In the genomic region with DNA sequence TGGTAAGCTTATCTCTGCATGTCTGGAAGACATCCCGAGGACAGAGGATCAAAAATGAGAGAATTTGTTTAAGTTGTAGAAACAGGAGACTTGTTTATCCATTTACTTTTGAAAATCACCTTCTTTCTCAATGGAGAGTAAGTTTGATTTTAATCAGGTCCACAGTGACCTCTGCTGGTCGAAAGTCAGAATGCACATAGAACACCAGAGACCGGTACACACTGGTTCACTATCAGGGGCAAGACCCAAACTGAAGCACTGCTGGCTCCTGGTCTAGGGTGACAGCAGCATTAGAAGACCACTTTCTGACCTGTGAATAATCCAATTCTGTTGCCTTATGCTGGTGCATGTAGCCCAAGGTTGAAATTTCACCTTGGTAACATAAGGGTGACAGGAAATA, we compare ENCODE assay signal across 9 mouse cellular contexts. TPM values are rescaled to one million over a fixed set of nuclear protein-coding genes. Genes with fewer than 3 reads are reported as not detected.
A peak's percentile ranks its signal among the peaks of the same experiment; 100 is the strongest.
DNase-seq lines count a peak whose midpoint lies in the region; ATAC-seq lines count a peak whose summit lies in the region.
"Had no signal": no experiment of that assay in that cellular context is flagged by ENCODE, and none has a peak within 500 bp of the region (broad histone marks: within the 10 kb centered on the region; RNA-seq: fewer than 3 reads in every experiment).

No protein-coding gene starts in this region.

- no peaks in the 10 kb centered on the region for H3K4me1 ChIP-seq in heart, embryonic 11.5 days (ENCODE audit: control insufficient read depth, insufficient read depth, low read length)
- H3K4me1 ChIP-seq in forebrain, embryonic 11.5 days (replicated peaks; ENCODE audit: control insufficient read depth, insufficient read depth, low read length): no peaks in the 10 kb centered on the region
- no peaks in the 10 kb centered on the region for H3K4me1 ChIP-seq in hindbrain, embryonic 15.5 days (replicated peaks)
- H3K4me1 ChIP-seq in midbrain, embryonic 10.5 days: no peaks in the 10 kb centered on the region

- no peak overlapping the region for H3K27ac ChIP-seq in heart, embryonic 11.5 days (ENCODE audit: low read depth, low read length)
- H3K27ac ChIP-seq in forebrain, embryonic 11.5 days (ENCODE audit: low read depth, low read length): no peak overlapping the region
- H3K27ac ChIP-seq in hindbrain, embryonic 15.5 days (replicated peaks): no peak overlapping the region
- H3K27ac ChIP-seq in midbrain, embryonic 10.5 days (replicated peaks): no peak overlapping the region
- H3K27ac ChIP-seq: lung, embryonic 15.5 days had no signal

- H3K4me3 ChIP-seq in heart, embryonic 11.5 days (ENCODE audit: low read depth, low read length): no peak overlapping the region
- H3K4me3 ChIP-seq in forebrain, embryonic 11.5 days (ENCODE audit: low read depth, low read length): no peak overlapping the region
- no peak overlapping the region for H3K4me3 ChIP-seq in hindbrain, embryonic 15.5 days
- no peak overlapping the region for H3K4me3 ChIP-seq in midbrain, embryonic 10.5 days
- H3K4me3 ChIP-seq: lung, embryonic 15.5 days had no signal

- no peaks in the 10 kb centered on the region for H3K9me3 ChIP-seq in heart, embryonic 11.5 days (replicated peaks; ENCODE audit: control insufficient read depth, low read length)
- H3K9me3 ChIP-seq in forebrain, embryonic 11.5 days (ENCODE audit: control insufficient read depth, low read length): no peaks in the 10 kb centered on the region
- no peaks in the 10 kb centered on the region for H3K9me3 ChIP-seq in hindbrain, embryonic 15.5 days
- no peaks in the 10 kb centered on the region for H3K9me3 ChIP-seq in midbrain, embryonic 10.5 days (replicated peaks)
- H3K9me3 ChIP-seq: lung, embryonic 15.5 days had no signal

- 6% methylated on average over 3 of the region's 3 CpGs for WGBS in heart, embryonic 11.5 days (ENCODE audit: insufficient replicate concordance)
- 4% methylated on average over 3 of the region's 3 CpGs for WGBS in forebrain, embryonic 11.5 days
- WGBS in hindbrain, embryonic 15.5 days: 3% methylated on average over 3 of the region's 3 CpGs
- WGBS in midbrain, embryonic 10.5 days: 1% methylated on average over 3 of the region's 3 CpGs

- H3K27me3 ChIP-seq in heart, embryonic 11.5 days (ENCODE audit: control insufficient read depth, insufficient read depth, low read length): no peaks in the 10 kb centered on the region
- H3K27me3 ChIP-seq in forebrain, embryonic 11.5 days (ENCODE audit: control insufficient read depth, insufficient read depth, low read length): no peaks in the 10 kb centered on the region
- H3K27me3 ChIP-seq in hindbrain, embryonic 15.5 days: no peaks in the 10 kb centered on the region
- no peaks in the 10 kb centered on the region for H3K27me3 ChIP-seq in midbrain, embryonic 10.5 days (ENCODE audit: low read depth, poor library complexity, severe bottlenecking)
- H3K27me3 ChIP-seq: lung, embryonic 15.5 days had no signal

- ATAC-seq in heart, embryonic 11.5 days (replicated peaks; ENCODE audit: insufficient number of reproducible peaks, low FRiP score, low TSS enrichment): no peak
- ATAC-seq in forebrain, embryonic 11.5 days (replicated peaks; ENCODE audit: low FRiP score): peak; percentile 74
- ATAC-seq in hindbrain, embryonic 15.5 days (ENCODE audit: low FRiP score, low read depth): peak; percentile 63; the same call in 1 of the 2 replicates

- H3K9ac ChIP-seq in heart, embryonic 11.5 days (ENCODE audit: low read depth, low read length): no peak overlapping the region
- H3K9ac ChIP-seq in forebrain, embryonic 11.5 days (ENCODE audit: low read length): no peak overlapping the region
- no peak overlapping the region for H3K9ac ChIP-seq in hindbrain, embryonic 15.5 days
- H3K9ac ChIP-seq: lung, embryonic 15.5 days had no signal

- H3K36me3 ChIP-seq in heart, embryonic 11.5 days (ENCODE audit: control insufficient read depth, insufficient read depth, low read length): no peaks in the 10 kb centered on the region
- H3K36me3 ChIP-seq in forebrain, embryonic 11.5 days (ENCODE audit: control insufficient read depth, insufficient read depth, low read length): no peaks in the 10 kb centered on the region
- H3K36me3 ChIP-seq in hindbrain, embryonic 15.5 days: no peaks in the 10 kb centered on the region
- H3K36me3 ChIP-seq in midbrain, embryonic 10.5 days: no peaks in the 10 kb centered on the region
- H3K36me3 ChIP-seq: lung, embryonic 15.5 days had no signal

- no peak overlapping the region for H3K4me2 ChIP-seq in heart, embryonic 11.5 days
- H3K4me2 ChIP-seq in forebrain, embryonic 11.5 days (ENCODE audit: low read depth, low read length, severe bottlenecking): no peak overlapping the region
- H3K4me2 ChIP-seq in hindbrain, embryonic 15.5 days: no peak overlapping the region
- H3K4me2 ChIP-seq: lung, embryonic 15.5 days had no signal

- peak; percentile 41 to 89 for DNase-seq in heart, adult 18-20 months
- DNase-seq in c-Kit-positive CD71-negative TER-119-negative erythroid progenitor cells, embryonic 14.5 days (ENCODE audit: low read depth): peak; percentile 65
- DNase-seq in forebrain, embryonic 11.5 days (ENCODE audit: low spot score): peak; percentile 83
- DNase-seq in layer of hippocampus, postnatal 25 days (ENCODE audit: extremely low spot score in 1 of 2, low spot score in 1 of 2): peak; percentile 65 to 97
- DNase-seq in midbrain, embryonic 10.5 days (ENCODE audit: low spot score): peak; percentile 74
- DNase-seq in spleen, adult 12 weeks (ENCODE audit: low spot score): peak; percentile 42

RNA-seq across cellular contexts. Expression of a gene that starts 32.4 kb away (rescaled TPM):
- total RNA-seq in heart, adult 18-20 months (2021): 10 to 100 TPM; 31.9 to 32.5 TPM
- 148 and 156 TPM in 2 replicates for polyA plus RNA-seq in heart, embryonic 11.5 days (2014; fragmentation: Nextera tagmentation; extraction: Ambion mirVana)
- polyA plus RNA-seq in forebrain, embryonic 11.5 days (2014; fragmentation: Nextera tagmentation; extraction: Ambion mirVana): 270 and 288 TPM in 2 replicates
- 75.6 and 76.1 TPM in 2 replicates for polyA plus RNA-seq in hindbrain, embryonic 15.5 days (2015; fragmentation: Nextera tagmentation; extraction: Ambion mirVana)
- 10 to 100 TPM; 25.9 to 34.0 TPM for total RNA-seq in layer of hippocampus, postnatal 25 days (2021)
- polyA plus RNA-seq in midbrain, embryonic 10.5 days (2016; fragmentation: Nextera tagmentation; extraction: Ambion mirVana): 223 and 273 TPM in 2 replicates
